Mouse (Mus musculus): ENCODE results near the gene D630039A03Rik.

- TF ChIP-seq CTCF (IDR thresholded peaks at IDR 0.05; ENCODE audit: borderline replicate concordance, insufficient read depth, low read depth, low read length) (no peak), POLR2A (IDR thresholded peaks at IDR 0.05; ENCODE audit: borderline replicate concordance, insufficient read depth, low read length) (no peak)
Observed at GRCm38 (mm10) chr4:57866990-57867389, 49.1 kb downstream of the D630039A03Rik start.
